Mouse (Mus musculus): ENCODE data around the gene Cyba. TPM values are rescaled to one million over a fixed set of nuclear protein-coding genes. Genes with fewer than 3 reads are reported as not detected.

The Cyba gene
- 100 to 1,000 TPM; 150 to 183 TPM for total RNA-seq (2023)

DNA sequence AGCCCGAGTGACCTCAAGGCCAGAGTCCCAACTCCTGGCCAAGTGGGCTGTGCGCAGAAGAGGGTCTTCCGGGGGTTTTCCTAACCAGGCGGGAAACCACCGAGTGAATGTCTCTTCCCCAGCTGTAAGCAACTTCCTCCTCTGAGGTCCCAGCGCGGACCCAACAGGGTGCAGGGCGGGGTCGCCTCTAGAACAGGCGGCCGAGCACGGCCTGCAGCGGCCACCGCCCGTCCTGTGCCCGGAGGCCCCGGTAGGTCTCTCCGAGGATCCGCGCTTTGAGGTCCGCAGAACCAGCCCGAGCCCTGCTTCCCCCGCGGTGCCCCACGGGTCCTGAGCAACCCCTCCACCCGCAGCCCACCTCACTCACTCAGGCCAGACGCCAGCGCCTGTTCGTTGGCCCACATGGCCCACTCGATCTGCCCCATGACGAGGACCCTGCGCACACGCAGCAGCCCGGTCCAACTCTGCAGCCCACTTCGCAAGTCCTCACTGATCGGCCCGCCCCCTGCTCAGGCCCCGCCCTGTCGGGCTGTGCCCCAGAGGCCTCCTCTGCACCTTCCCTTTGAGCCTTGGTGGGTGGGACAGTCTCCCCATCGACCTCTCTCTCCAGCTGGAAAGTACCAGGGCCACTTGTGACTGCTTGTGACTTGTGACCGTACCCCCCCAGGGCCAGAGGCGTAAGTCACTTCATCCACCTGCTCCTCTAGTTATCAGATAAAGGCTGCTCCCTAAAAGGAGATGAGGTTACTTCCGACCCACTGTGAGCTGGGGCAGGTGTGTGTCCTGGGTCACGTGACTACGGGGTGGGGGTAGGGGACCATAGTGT is at the start of gene Cyba:
Gene Cyba, minus strand, starts transcription at position 488 of the 826 bp plus-strand sequence.

DNA sequence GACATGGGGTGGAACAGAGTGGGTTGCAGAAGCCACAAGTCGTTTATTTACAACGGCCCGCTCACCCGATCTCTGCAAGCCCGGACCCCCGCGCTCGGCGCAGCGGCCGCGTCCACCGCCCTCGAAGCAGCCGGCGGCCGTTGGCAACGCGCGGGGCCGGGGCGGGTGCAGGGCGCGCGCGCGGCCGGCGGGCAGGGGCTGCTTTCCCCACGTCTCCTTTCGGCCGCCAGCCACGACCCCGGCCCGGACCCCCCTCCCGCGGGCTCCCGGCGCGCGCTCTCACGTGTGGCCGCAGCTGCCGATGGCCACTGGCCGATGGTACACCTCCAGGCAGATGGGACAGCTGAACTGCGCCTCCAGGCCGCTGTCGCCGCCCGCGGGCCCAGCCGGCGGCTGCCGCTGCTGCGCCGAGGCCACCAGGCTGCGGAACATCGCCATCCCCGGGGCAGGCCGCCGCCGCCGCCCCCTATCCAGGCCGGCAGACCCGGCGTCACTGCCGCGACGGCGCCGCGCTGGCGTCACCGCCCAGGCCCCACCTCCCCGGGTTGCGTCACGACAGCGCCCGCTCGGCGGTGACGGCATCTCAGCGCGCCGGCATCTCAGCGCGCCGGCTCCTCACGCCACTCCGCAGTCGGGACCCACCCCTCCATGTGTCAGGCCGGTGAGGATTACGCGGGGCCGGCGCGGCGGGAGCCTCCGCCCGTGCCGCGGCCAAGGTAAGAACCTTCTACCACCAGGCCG is 43.0 kb upstream of the Cyba start, which contains the start of the genes Rnf166 and Ctu2:
Gene Rnf166, minus strand, starts transcription at position 485 of the 741 bp plus-strand sequence.
Gene Ctu2, plus strand, starts transcription at position 564 of the 741 bp plus-strand sequence.

DNA sequence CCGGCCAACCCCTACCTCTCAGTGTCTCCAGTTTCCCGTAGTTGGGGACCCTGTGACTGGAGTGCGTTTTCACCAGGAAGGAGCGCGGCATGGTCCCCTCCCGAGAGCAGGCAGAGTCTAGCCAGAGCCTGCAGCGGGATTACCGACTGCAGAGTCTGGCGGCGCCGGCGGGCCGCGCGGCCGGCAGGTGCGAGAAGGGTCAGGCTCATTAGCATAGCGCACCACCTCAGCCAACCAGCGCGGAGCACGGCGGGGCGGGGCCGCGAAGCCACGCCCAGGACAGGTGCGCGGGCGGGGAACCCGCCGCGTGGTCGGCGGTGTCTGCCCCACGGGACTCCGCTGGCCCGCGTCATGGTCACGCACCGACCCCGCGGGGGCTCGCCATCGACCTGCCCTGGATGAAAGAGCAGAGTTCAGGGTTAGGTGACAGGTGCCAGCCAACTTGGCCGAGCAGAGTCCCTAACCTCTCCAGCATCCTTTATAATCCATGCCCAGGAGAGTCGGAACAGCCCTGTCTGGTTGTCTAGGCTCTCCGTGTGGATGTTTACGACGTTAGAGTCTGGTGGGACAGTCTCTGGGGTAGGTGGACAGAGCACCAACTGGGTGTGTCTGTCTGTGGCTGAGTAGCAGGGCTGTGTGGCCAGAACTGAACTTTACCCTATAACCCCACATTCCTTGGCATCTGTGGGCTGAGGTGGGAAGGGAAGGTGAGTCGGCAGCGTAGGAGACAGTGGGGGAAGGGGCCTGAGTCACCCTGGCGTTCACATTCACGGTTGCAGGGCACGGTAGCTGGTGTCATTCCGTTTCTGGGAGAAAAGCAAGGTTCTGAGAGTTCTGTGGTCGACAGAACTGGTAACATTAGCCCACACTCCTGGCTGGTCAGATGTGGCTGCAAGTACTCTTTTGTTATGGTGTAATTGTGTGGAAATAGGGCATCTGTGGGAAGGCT is 28.1 kb upstream of the Cyba start, which contains the start of gene Snai3:
Gene Snai3, minus strand, starts transcription at position 210 of the 949 bp plus-strand sequence.

DNA sequence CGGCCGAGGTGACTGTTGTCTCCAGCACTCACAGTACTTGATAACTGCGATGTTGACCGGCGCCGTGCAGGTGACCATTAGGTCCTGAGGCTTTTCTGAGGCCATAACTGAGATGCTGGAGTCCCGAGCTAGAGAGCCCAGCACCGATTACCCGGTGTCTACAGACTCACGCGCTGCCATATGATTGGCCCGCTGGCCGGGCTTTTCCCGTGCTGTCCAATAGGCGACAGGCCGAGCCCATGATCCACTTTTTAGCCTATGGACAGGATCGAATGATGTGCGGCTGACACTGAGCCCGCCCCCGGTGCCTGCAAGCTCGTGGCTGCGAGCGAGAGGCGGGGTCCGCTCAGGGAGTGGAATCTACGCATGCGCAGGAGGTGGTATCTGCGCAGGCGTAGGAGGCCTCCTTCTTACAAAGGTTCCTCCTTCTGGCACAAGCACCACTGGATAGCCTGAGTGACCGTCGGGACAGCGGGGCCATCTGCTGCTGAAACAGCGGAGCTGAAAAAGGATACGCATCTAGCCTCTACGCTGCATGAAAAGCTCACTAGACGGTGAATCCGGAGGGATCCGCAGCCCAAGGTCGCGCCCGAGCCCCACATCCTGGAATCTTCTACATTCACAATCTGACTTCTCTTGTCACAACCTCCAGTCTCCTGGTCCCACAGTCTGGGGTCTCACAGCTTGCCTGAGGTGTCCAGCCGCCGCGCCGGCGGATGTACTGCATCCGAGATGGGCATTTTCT is 10.7 kb upstream of the Cyba start, which contains the start of gene Mvd:
Gene Mvd, minus strand, starts transcription at position 161 of the 745 bp plus-strand sequence.

DNA sequence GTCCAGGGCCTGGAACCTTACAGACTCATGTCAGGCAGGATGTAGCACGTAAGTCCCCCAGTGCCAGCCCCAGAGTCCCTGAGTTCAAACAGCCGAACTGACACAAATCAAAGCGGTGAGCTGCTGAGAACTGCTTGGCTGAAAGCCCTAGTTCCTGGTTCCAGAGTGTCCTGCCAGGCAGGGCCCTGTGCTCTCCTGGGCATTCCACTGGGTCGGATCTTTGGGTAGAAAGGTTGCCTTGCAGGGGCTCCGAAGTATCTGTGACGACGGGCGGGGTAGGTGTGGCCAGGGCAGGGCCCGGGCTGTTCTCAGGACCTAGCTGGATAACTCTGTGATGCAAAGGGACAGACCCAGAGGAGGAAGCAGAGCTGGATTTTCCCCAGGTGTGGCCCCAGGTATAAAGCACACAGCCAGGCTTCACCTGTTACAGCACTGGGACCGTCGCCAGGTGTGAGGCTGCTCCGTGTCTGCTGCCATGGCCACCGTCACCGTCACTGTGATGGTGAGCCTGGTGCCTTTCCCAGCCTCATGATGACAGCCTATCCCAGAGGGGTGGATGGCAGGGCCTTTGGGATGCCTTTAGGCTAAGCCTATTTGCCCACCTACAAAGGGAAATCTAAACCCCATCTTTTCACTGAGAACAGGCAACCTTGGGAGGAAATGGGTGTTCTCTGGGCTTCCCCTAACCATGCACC is 11.2 kb downstream of the Cyba start, which contains the start of gene Il17c:
Gene Il17c, plus strand, starts transcription at position 645 of the 695 bp plus-strand sequence.

DNA sequence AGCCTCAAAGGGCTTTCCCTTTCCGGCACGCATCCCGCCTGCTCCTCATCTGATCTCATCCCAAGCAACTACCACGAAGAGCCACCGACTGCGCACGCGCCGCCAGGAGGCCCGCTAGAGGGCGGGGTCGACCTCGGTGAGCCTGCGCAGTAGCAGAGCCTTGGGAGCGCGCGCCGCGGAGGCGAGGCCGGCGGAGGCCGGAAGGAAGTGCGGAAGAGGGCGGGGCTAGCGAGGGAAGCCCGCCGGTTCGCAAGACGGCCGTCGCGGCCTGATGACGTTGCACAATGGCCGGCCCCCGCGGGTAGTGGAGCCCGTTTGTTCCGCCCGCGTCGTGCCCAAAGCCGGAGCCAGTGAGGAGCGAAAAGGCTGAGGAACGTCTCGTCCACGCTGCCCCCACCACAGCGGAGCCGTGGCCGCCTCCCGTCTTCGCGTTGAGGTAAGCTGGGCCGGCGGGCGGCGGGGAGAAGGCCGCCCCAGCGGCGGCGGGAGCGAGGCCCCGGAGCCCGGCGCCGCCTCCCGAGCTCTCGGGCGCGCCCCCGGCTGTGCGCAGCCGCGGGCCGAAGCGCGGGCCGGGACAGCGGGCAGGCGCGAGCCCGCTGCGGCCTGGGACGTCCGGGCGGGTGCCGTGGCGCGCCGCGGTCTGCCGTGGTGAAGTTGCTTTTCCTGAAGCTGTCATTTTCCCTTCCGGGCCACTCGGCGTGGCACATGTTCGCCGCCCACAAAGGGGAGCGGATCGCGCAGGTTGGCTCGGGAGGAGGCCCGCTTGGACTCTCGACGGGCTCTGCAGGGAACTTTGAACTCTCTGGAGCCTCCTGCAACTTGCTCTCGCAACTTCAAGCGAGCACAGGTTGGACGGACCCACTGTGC is 56.1 kb downstream of the Cyba start, which contains the start of gene Zc3h18:
Gene Zc3h18, plus strand, starts transcription at position 245 of the 867 bp plus-strand sequence.

Other genes starting within 250 kb of the Cyba start
- gene Zfpm1, start 150.8 kb downstream of the Cyba start, total RNA-seq (2023), result 10 to 100 TPM; 73.7 to 74.3 TPM
- gene Trhr2, start 72.2 kb downstream of the Cyba start, total RNA-seq (2023), result not detected
- gene Zc3h18, start 56.3 kb downstream of the Cyba start, total RNA-seq (2023), result 100 to 1,000 TPM in 1 of 2 experiments, 10 to 100 TPM in 1; 99.5 to 108 TPM
- 1 to 10 TPM in 1 of 2 experiments, not detected in 1; 1.1 TPM for gene Il17c, start 10.9 kb downstream of the Cyba start, total RNA-seq (2023)
- gene Mvd, start 10.5 kb upstream of the Cyba start, total RNA-seq (2023), result 10 to 100 TPM; 12.1 to 14.2 TPM
- gene Snai3, start 27.8 kb upstream of the Cyba start, total RNA-seq (2023), result 1 to 10 TPM; 6.2 to 6.9 TPM
- 10 to 100 TPM; 91.9 to 98.7 TPM for gene Rnf166, start 43.1 kb upstream of the Cyba start, total RNA-seq (2023)
- gene Ctu2, start 43.2 kb upstream of the Cyba start, total RNA-seq (2023), result 10 to 100 TPM; 58.5 to 59.7 TPM
- 10 to 100 TPM; 51.0 TPM for gene Piezo1, start 118.4 kb upstream of the Cyba start, total RNA-seq (2023)
- gene Cdt1, start 135.1 kb upstream of the Cyba start, total RNA-seq (2023), result 10 to 100 TPM; 72.0 to 78.6 TPM
- gene Aprt, start 144.0 kb upstream of the Cyba start, total RNA-seq (2023), result 10 to 100 TPM; 78.5 to 82.2 TPM
- gene Galns, start 178.5 kb upstream of the Cyba start, total RNA-seq (2023), result 10 to 100 TPM; 10.7 to 11.5 TPM
- gene Trappc2l, start 178.7 kb upstream of the Cyba start, total RNA-seq (2023), result 10 to 100 TPM; 39.9 to 44.3 TPM
- not detected for gene Pabpn1l, start 189.8 kb upstream of the Cyba start, total RNA-seq (2023)